Mouse (Mus musculus) cerebellum, adult 2 months (tissue): ENCODE results near the gene Apc2. TPM values are rescaled to one million over a fixed set of nuclear protein-coding genes. Genes with fewer than 3 reads are reported as not detected.

Source experiments
- DNase-seq, 2 experiments: peaks; one replicate each; pipeline ENCODE4 v3.0.0; 2021
- H3K27ac ChIP-seq: fragments of 200-500 bp; 2 replicates; pipeline ENCODE4 v1.5.1; 2012; ENCODE audit warnings: low read length, control low read depth, inconsistent platforms; ENCODE audit not compliant: insufficient read depth
- H3K27me3 ChIP-seq: fragments of 200-500 bp; 2 replicates; pipeline ENCODE4 v1.6.1; 2012; ENCODE audit warnings: inconsistent platforms, mild to moderate bottlenecking, low read length, moderate library complexity; ENCODE audit not compliant: control insufficient read depth, insufficient read depth
- H3K4me1 ChIP-seq: fragments of 200-500 bp; 2 replicates; pipeline ENCODE4 v1.6.1; 2011; ENCODE audit warnings: low read length; ENCODE audit not compliant: control insufficient read depth, insufficient read depth
- H3K4me3 ChIP-seq: fragments of 200-500 bp; replicated peaks from 2 replicates; pipeline ENCODE3; 2011; ENCODE audit warnings: mild to moderate bottlenecking, low read depth, low read length, control low read depth; ENCODE audit not compliant: insufficient read depth
- CTCF ChIP-seq: fragments of 200-500 bp; IDR thresholded peaks from 2 replicates; pipeline ENCODE4 v1.5.1; 2011; ENCODE audit warnings: low read depth, mild to moderate bottlenecking, control low read depth, low read length, moderate library complexity, borderline replicate concordance; ENCODE audit not compliant: insufficient read depth
- POLR2A ChIP-seq: fragments of 200-500 bp; IDR thresholded peaks from 2 replicates; pipeline ENCODE4 v1.6.1; 2011; ENCODE audit warnings: low read length, control low read depth, borderline replicate concordance; ENCODE audit not compliant: insufficient read depth
- WGBS: fragments of 180-500 bp; shearing (Covaris S2); methylation state at CpG from one replicate; pipeline ENCODE4 v1.1.7; 2018; 5-methylcytosine and 5-hydroxymethylcytosine counted together
- polyA plus RNA-seq: library from polyadenylated mRNA; depleted of rRNA; stranded (reverse); fragments of >200 nt; gene quantifications from 2 replicates; pipeline ENCODE4 v1.2.3, GENCODE M21; 2012

Apc2 gene
- polyA plus RNA-seq, 1 experiment = 67.1 TPM

- 58% methylated on average over 6 of the region's 6 CpGs for WGBS
- no peak for TF ChIP-seq POLR2A
- TF ChIP-seq CTCF = no peak
- Histone ChIP-seq H3K27ac (no peak overlapping the region), H3K4me3 (no peak overlapping the region), H3K4me1 (peaks cover 25% of the 10 kb centered on the region), H3K27me3 (no peaks in the 10 kb centered on the region)
- no peak for DNase-seq
Observed at GRCm38 (mm10) chr10:80321014-80321669, 25.4 kb downstream of the Apc2 start.

GRCm38 (mm10) chr10:80321670-80322581 lies 26.1 kb downstream of the Apc2 start:
- H3K4me1 ChIP-seq = peaks cover 17% of the 10 kb centered on the region
- no peaks in the 10 kb centered on the region for H3K27me3 ChIP-seq
- WGBS = 81% methylated on average over 21 of the region's 21 CpGs
- TF ChIP-seq POLR2A = no peak
- TF ChIP-seq CTCF = no peak
- DNase-seq = no peak
- H3K27ac ChIP-seq = no peak overlapping the region
- no peak overlapping the region for H3K4me3 ChIP-seq

- no peaks in the 10 kb centered on the region for H3K27me3 ChIP-seq
- 0 out of 2 replicates have a peak overlapping the region, but pooled peaks have one; percentile 2 for H3K27ac ChIP-seq
- WGBS = 3% methylated on average over 28 of the region's 28 CpGs
- TF ChIP-seq POLR2A (no peak), CTCF (no peak)
- no peak for DNase-seq
- H3K4me3 ChIP-seq = peak overlapping the region; percentile 74
- H3K4me1 ChIP-seq = peaks cover 10% of the 10 kb centered on the region
Observed at GRCm38 (mm10) chr10:80322811-80323211, 27.0 kb downstream of the Apc2 start.

- DNase-seq = peak; percentile 71 to 74
- no peaks in the 10 kb centered on the region for H3K27me3 ChIP-seq
- peak overlapping the region; percentile 74 for H3K4me3 ChIP-seq
- H3K4me1 ChIP-seq = peaks cover 8% of the 10 kb centered on the region
- no peak for TF ChIP-seq CTCF
- 0 out of 2 replicates have a peak, but pooled peaks have one; percentile 27 for TF ChIP-seq POLR2A
- H3K27ac ChIP-seq = peak overlapping the region; percentile 34; the same call in 1 of the 2 replicates
- WGBS = 2% methylated on average over 46 of the region's 46 CpGs
Observed at GRCm38 (mm10) chr10:80323261-80324119, 27.7 kb downstream of the Apc2 start.

- WGBS = 67% methylated on average over 17 of the region's 17 CpGs
- no peaks in the 10 kb centered on the region for H3K27me3 ChIP-seq
- H3K4me3 ChIP-seq = peak overlapping the region; percentile 74
- no peak for DNase-seq
- no peak for TF ChIP-seq CTCF
- peaks cover 8% of the 10 kb centered on the region for H3K4me1 ChIP-seq
- no peak overlapping the region for H3K27ac ChIP-seq
Observed at GRCm38 (mm10) chr10:80324120-80325037, 28.6 kb downstream of the Apc2 start.

GRCm38 (mm10) chr10:80325045-80325444 lies 29.3 kb downstream of the Apc2 start:
- DNase-seq = no peak
- TF ChIP-seq CTCF (no peak), POLR2A (no peak)
- WGBS = 81% methylated on average over 21 of the region's 21 CpGs

More at GRCm38 (mm10) chr10:80325045-80325444, 29.3 kb downstream of the Apc2 start:
- Histone ChIP-seq H3K27ac (no peak overlapping the region), H3K27me3 (no peaks in the 10 kb centered on the region), H3K4me1 (peaks cover 5% of the 10 kb centered on the region), H3K4me3 (no peak overlapping the region)
